Mouse (Mus musculus) liver, adult 2 months (tissue): Measurements from ENCODE around the gene Cdc42.

Experiments used
- CTCF ChIP-seq: fragments of 200-500 bp; IDR thresholded peaks from 2 replicates; pipeline ENCODE4 v1.5.1; 2011; ENCODE audit warnings: low read depth, low read length, control low read depth
- POLR2A ChIP-seq: fragments of 200-500 bp; IDR thresholded peaks from 2 replicates; pipeline ENCODE4 v1.6.1; 2011; ENCODE audit warnings: low read length, control low read depth; ENCODE audit not compliant: insufficient read depth; ENCODE audit errors: extremely low read depth

DNA sequence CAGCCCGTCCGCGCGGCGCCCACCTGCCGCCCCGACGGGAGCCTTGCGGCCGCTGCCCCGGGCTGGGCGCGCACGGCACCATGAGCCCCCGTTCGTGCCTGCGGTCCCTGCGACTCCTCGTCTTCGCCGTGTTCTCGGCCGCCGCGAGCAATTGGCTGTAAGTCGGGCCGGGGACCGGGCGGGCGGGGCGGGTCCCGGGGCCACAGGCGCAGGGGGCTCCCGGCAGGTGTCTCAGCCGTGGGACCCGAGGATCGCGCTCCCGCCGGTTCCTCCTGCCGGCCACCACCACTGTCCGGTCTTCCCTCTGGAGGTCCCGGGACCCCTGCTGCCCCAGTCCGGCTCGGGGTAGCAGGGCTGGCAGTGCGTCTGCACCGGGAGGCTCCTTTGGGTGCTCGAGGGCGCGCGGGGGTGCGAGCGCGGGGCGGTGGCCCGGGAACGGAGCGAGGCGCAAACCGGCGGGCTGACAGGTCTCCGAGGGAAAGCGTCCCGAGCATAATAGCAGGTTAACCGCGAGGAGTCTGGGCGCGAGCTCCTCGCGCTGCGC is 79.8 kb downstream of the Cdc42 start:
- TF ChIP-seq CTCF (no peak), POLR2A (no peak)
